Mouse (Mus musculus): ENCODE results near the gene Pla2g6. TPM values are rescaled to one million over a fixed set of nuclear protein-coding genes. Genes with fewer than 3 reads are reported as not detected.

The Pla2g6 gene
- polyA plus RNA-seq, 1 experiment from 2014 or later: 40.4 TPM

DNA sequence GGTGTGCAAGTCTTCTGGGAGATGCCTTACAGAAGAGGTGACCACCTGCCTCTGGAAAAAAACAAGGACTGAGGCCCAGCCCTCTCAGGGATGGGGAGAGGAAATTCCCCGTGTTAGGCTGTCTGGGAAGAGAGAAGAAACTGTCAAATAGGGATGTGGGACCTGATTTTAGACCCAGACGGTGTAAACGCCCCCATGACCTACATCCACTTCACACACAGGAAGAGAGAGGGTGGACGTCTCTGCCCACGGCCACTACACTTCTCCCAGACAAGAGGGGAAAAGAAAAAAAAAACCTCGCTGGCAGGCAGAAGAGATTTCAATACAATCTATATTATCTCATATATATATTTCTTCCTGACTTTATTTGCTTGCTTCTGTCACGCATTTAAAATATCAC lies 32.2 kb upstream of the Pla2g6 start:
- no peak overlapping the region for H3K4me3 ChIP-seq
- H3K9ac ChIP-seq: no peak overlapping the region
- 70% methylated on average over 7 of the region's 7 CpGs for WGBS
- H3K27ac ChIP-seq: no peak overlapping the region
- no peak for ATAC-seq (ENCODE audit: low FRiP score, low read depth)
- H3K4me1 ChIP-seq: peaks cover 18% of the 10 kb centered on the region
- H3K27me3 ChIP-seq (replicated peaks): peaks cover 19% of the 10 kb centered on the region
- H3K4me2 ChIP-seq (replicated peaks): no peak overlapping the region
- H3K9me3 ChIP-seq: no peaks in the 10 kb centered on the region
- peaks cover 45% of the 10 kb centered on the region for H3K36me3 ChIP-seq

DNA sequence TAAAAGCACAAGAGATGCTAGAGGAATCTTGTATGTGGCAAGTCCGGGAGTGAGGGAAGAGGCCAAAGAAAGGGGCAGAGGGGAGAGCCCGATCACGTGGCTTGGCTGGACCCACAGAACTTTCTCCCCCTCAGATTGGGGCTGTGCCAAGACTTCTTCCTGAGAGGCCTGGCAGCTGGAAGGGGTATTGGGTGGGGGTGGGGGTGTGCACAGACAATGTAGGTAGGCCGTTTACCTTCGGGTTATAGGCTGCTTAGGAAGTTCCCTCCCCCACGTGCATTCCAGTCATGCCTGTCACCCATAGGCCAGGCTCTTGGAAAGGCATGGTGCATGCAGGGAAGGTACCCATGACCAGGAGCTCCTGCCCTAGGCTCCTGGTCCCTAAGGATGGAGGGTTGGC lies 31.8 kb upstream of the Pla2g6 start:
- 51% methylated on average over 6 of the region's 6 CpGs for WGBS
- Histone ChIP-seq H3K36me3 (peaks cover 41% of the 10 kb centered on the region), H3K4me2 (replicated peaks) (no peak overlapping the region), H3K9me3 (no peaks in the 10 kb centered on the region), H3K27me3 (replicated peaks) (peaks cover 19% of the 10 kb centered on the region), H3K4me3 (no peak overlapping the region), H3K9ac (no peak overlapping the region), H3K4me1 (peaks cover 18% of the 10 kb centered on the region), H3K27ac (no peak overlapping the region)
- ATAC-seq (ENCODE audit: low FRiP score, low read depth): no peak

- Histone ChIP-seq H3K27me3 (replicated peaks) (peaks cover 19% of the 10 kb centered on the region), H3K4me3 (peak overlapping the region; percentile 41; the same call in 1 of the 2 replicates), H3K9ac (no peak overlapping the region), H3K4me2 (replicated peaks) (peak overlapping the region; percentile 96), H3K9me3 (no peaks in the 10 kb centered on the region), H3K27ac (no peak overlapping the region), H3K4me1 (peaks cover 18% of the 10 kb centered on the region), H3K36me3 (peaks cover 22% of the 10 kb centered on the region)
- 50% methylated on average over 12 of the region's 12 CpGs for WGBS
- 0 out of 2 replicates have a peak, but pooled peaks have one; percentile 7 for ATAC-seq (ENCODE audit: low FRiP score, low read depth)
These were observed 29.9 kb upstream of the Pla2g6 start for GRCm38 (mm10) chr15:79357974-79358690.

DNA sequence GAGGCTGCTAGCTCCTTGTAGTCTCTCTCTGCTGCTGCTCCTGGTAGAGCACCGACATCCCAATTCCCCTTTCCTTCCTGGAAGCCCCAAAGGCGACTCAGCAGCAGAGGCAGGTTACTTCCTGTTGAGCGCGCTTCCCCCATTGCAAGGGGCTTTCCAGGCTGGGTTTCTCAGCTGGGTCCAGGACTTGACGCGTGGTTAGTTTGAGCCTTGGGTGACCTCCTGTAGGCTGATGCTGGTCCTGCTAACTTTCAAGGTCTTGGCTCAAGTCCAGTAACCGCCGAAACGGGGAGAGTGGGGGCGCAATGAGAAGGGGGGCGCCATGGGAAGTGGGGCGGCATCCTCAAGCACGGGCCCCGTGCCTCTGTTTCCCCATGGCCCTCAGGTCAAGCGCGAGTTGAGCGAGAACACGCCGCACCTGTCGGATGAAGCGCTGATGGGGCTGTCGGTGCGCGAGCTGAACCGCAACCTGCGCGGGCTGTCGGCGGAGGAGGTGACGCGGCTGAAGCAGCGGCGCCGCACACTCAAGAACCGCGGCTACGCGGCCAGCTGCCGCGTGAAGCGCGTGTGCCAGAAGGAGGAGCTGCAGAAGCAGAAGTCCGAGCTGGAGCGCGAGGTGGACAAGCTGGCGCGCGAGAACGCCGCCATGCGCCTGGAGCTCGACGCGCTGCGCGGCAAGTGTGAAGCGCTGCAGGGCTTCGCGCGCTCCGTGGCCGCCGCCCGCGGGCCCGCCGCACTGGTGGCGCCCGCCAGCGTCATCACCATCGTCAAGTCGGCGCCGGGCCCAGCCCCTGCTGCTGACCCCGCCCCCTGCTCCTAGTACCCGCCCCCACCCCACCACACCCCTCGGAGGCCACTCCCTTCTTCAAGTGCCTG lies 29.1 kb upstream of the Pla2g6 start:
- Histone ChIP-seq H3K4me2 (replicated peaks) (peak overlapping the region; percentile 96), H3K4me1 (peaks cover 18% of the 10 kb centered on the region), H3K27ac (no peak overlapping the region), H3K27me3 (replicated peaks) (peaks cover 19% of the 10 kb centered on the region), H3K36me3 (peaks cover 14% of the 10 kb centered on the region), H3K4me3 (peak overlapping the region; percentile 41), H3K9ac (peak overlapping the region; percentile 56), H3K9me3 (no peaks in the 10 kb centered on the region)
- WGBS: under 1% methylated on average over 59 of the region's 77 CpGs
- peak; percentile 73 for ATAC-seq (ENCODE audit: low FRiP score, low read depth)

- ATAC-seq (ENCODE audit: low FRiP score, low read depth): no peak
- Histone ChIP-seq H3K36me3 (peaks cover 6% of the 10 kb centered on the region), H3K27me3 (replicated peaks) (peaks cover 19% of the 10 kb centered on the region), H3K4me1 (peaks cover 18% of the 10 kb centered on the region), H3K4me2 (replicated peaks) (peak overlapping the region; percentile 96), H3K4me3 (no peak overlapping the region), H3K9ac (no peak overlapping the region), H3K9me3 (no peaks in the 10 kb centered on the region), H3K27ac (no peak overlapping the region)
- WGBS: 79% methylated on average over 8 of the region's 8 CpGs
These were observed 28.3 kb upstream of the Pla2g6 start for GRCm38 (mm10) chr15:79356481-79356880.

DNA sequence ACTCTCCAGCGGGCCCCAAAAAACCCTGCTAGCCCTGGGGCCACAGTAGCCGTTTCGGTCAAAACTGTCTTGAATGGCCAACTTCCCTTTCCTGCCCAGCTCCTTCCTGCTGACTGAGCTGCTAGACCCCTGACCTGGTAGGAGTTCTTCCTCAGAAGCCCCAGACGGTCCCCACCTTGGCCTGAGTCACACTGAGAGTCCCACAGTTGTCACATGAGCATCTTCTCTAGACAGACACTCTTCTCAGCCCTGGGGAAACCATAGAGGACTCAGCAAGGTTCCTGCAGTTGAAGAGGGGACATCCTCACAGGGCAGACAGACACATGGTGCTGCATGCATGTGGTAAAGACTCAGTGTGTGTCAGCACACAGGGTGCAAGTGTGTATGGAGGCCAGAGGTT lies 26.4 kb upstream of the Pla2g6 start:
- H3K27ac ChIP-seq: no peak overlapping the region
- 82% methylated on average over 4 of the region's 4 CpGs for WGBS
- H3K36me3 ChIP-seq: no peaks in the 10 kb centered on the region
- no peak overlapping the region for H3K4me3 ChIP-seq
- H3K4me1 ChIP-seq: peaks cover 21% of the 10 kb centered on the region
- peaks cover 23% of the 10 kb centered on the region for H3K27me3 ChIP-seq (replicated peaks)
- ATAC-seq (ENCODE audit: low FRiP score, low read depth): no peak
- H3K4me2 ChIP-seq (replicated peaks): no peak overlapping the region
- no peak overlapping the region for H3K9ac ChIP-seq
- H3K9me3 ChIP-seq: no peaks in the 10 kb centered on the region

- Histone ChIP-seq H3K4me3 (no peak overlapping the region), H3K36me3 (no peaks in the 10 kb centered on the region), H3K27me3 (replicated peaks) (peaks cover 29% of the 10 kb centered on the region), H3K4me2 (replicated peaks) (no peak overlapping the region), H3K9ac (no peak overlapping the region), H3K4me1 (peaks cover 22% of the 10 kb centered on the region), H3K27ac (no peak overlapping the region), H3K9me3 (no peaks in the 10 kb centered on the region)
- no peak for ATAC-seq (ENCODE audit: low FRiP score, low read depth)
- WGBS: 90% methylated on average over 5 of the region's 5 CpGs
These were observed 25.6 kb upstream of the Pla2g6 start for GRCm38 (mm10) chr15:79353690-79354305.

DNA sequence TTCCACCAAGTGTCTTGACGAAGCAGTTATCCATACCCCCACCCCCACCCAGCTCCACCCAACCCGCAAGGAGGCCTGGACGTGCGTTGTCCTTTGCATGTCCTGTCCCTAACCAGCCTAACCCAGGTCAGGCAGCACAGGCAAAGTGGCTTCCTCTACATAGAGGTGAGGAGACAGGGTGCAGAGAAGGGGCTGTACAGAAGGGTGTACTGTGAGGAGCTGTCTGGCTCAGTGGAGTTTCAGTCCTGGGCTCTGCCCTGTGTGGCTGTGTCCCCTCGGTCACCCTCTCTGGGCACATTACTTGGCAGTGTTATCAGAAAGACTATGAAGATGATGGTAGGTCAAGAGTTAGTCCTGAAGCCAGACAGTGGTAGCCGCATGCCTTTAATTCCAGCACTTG lies 24.3 kb upstream of the Pla2g6 start:
- no peak overlapping the region for H3K9ac ChIP-seq
- H3K4me1 ChIP-seq: peaks cover 28% of the 10 kb centered on the region
- no peak overlapping the region for H3K4me3 ChIP-seq
- no peaks in the 10 kb centered on the region for H3K9me3 ChIP-seq
- no peak for ATAC-seq (ENCODE audit: low FRiP score, low read depth)
- WGBS: 82% methylated on average over 6 of the region's 6 CpGs
- H3K36me3 ChIP-seq: no peaks in the 10 kb centered on the region
- H3K4me2 ChIP-seq (replicated peaks): no peak overlapping the region
- H3K27ac ChIP-seq: no peak overlapping the region
- H3K27me3 ChIP-seq (replicated peaks): peaks cover 35% of the 10 kb centered on the region

DNA sequence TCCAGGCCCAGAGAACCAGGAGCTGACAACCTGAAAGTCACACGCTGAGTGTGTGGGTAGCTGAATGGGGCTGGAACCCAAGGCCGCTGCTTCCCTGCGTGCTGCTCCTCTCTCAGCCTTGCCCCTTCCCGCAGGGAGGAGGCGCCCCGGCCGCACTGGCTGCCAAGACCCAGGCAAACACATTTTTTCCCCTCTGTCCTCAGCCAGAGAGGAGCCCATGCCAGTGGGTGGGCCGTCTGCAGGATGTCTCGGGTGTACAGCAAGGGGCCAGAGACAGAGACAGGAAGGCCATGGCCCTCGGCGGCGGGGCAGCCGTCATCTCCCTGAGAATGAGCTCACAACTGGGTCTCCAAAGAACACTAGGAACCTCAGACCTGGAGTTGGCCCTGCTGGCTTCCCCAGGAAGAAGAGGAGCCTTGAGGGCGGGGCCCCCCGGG lies 23.2 kb upstream of the Pla2g6 start:
- Histone ChIP-seq H3K36me3 (no peaks in the 10 kb centered on the region), H3K4me2 (replicated peaks) (no peak overlapping the region), H3K4me1 (peaks cover 20% of the 10 kb centered on the region), H3K27me3 (replicated peaks) (peaks cover 28% of the 10 kb centered on the region), H3K27ac (0 out of 2 replicates have a peak overlapping the region, but pooled peaks have one; percentile 42), H3K9me3 (no peaks in the 10 kb centered on the region), H3K9ac (0 out of 2 replicates have a peak overlapping the region, but pooled peaks have one; percentile 33), H3K4me3 (no peak overlapping the region)
- ATAC-seq (ENCODE audit: low FRiP score, low read depth): no peak
- WGBS: 27% methylated on average over 15 of the region's 15 CpGs

DNA sequence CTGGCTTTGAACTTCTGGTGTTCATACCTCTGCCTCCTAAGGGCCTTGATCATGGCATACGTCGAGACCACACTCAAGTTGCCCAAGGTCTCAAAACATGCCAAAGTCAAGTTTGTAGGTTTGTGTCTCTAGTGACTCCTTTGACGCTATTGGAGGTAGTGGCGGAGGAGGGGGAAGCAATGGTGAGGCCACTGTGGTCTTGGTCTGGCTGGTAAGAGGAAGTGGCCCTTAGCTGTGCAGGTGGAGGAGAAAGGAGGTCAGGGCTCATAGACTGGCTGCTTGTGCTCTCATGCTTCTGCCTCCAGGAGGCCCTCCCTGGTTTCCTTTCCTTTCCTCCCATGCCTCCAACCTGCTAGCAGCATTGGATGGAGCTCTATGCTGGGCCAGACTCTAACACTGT lies 22.7 kb upstream of the Pla2g6 start:
- WGBS: 94% methylated on average over 4 of the region's 4 CpGs
- H3K36me3 ChIP-seq: no peaks in the 10 kb centered on the region
- peaks cover 20% of the 10 kb centered on the region for H3K4me1 ChIP-seq
- no peaks in the 10 kb centered on the region for H3K9me3 ChIP-seq
- no peak overlapping the region for H3K9ac ChIP-seq
- H3K4me2 ChIP-seq (replicated peaks): no peak overlapping the region
- H3K27me3 ChIP-seq (replicated peaks): peaks cover 27% of the 10 kb centered on the region
- H3K27ac ChIP-seq: 0 out of 2 replicates have a peak overlapping the region, but pooled peaks have one; percentile 42
- H3K4me3 ChIP-seq: no peak overlapping the region
- no peak for ATAC-seq (ENCODE audit: low FRiP score, low read depth)

- Histone ChIP-seq H3K4me3 (peak overlapping the region; percentile 66; the same call in 1 of the 2 replicates), H3K27me3 (replicated peaks) (peaks cover 23% of the 10 kb centered on the region; the same call in 1 of the 2 replicates), H3K27ac (no peak overlapping the region), H3K9me3 (no peaks in the 10 kb centered on the region), H3K4me1 (peaks cover 20% of the 10 kb centered on the region), H3K36me3 (no peaks in the 10 kb centered on the region), H3K4me2 (replicated peaks) (peak overlapping the region; percentile 97), H3K9ac (peak overlapping the region; percentile 73; the same call in 1 of the 2 replicates)
- WGBS: 68% methylated on average over 8 of the region's 8 CpGs
- no peak for ATAC-seq (ENCODE audit: low FRiP score, low read depth)
These were observed 20.5 kb upstream of the Pla2g6 start for GRCm38 (mm10) chr15:79348651-79349050.
